Mouse (Mus musculus) layer of hippocampus, postnatal 14 days (tissue): ENCODE results near the gene Gp1ba. TPM values are rescaled to one million over a fixed set of nuclear protein-coding genes. Genes with fewer than 3 reads are reported as not detected.

ENCODE experiments used
- DNase-seq, 2 experiments: peaks; one replicate each; pipeline ENCODE4 v3.0.0; 2021 to 2022; ENCODE audit warnings: low spot score in 2 of 2, mixed read lengths in 1 of 2
- total RNA-seq, 2 experiments: library from RNA; stranded (reverse); gene quantifications; 2 replicates each; pipeline ENCODE4 v1.2.3; 2021

Gene Gp1ba
- total RNA-seq, 2 experiments from 2014 or later, result not detected

GRCm38 (mm10) chr11:70669582-70670345 is 30.8 kb downstream of the Gp1ba start:
- DNase-seq, result peak; percentile 71 to 74

GRCm38 (mm10) chr11:70670483-70670882 is 31.6 kb downstream of the Gp1ba start:
- no peak for DNase-seq

- no peak for DNase-seq
Observed at GRCm38 (mm10) chr11:70671333-70672047, 32.6 kb downstream of the Gp1ba start.

GRCm38 (mm10) chr11:70674014-70674413 is 35.1 kb downstream of the Gp1ba start:
- no peak for DNase-seq

GRCm38 (mm10) chr11:70674501-70674900 is 35.6 kb downstream of the Gp1ba start:
- DNase-seq, result no peak

- DNase-seq, result no peak
Observed at GRCm38 (mm10) chr11:70678092-70678491, 39.2 kb downstream of the Gp1ba start.

- DNase-seq, result no peak
Observed at GRCm38 (mm10) chr11:70678576-70678975, 39.7 kb downstream of the Gp1ba start.

GRCm38 (mm10) chr11:70679361-70679760 is 40.4 kb downstream of the Gp1ba start:
- no peak for DNase-seq

- no peak for DNase-seq
Observed at GRCm38 (mm10) chr11:70679894-70680293, 41.0 kb downstream of the Gp1ba start.

GRCm38 (mm10) chr11:70681170-70681569 is 42.2 kb downstream of the Gp1ba start:
- no peak for DNase-seq

- peak in 1 of 2 experiments; percentile 71 for DNase-seq
Observed at GRCm38 (mm10) chr11:70681897-70682581, 43.1 kb downstream of the Gp1ba start.

- no peak for DNase-seq
Observed at GRCm38 (mm10) chr11:70683640-70684039, 44.7 kb downstream of the Gp1ba start.

GRCm38 (mm10) chr11:70686901-70687566 is 48.1 kb downstream of the Gp1ba start:
- DNase-seq, result peak; percentile 59 to 64

GRCm38 (mm10) chr11:70687601-70688199 is 48.8 kb downstream of the Gp1ba start, which contains the start of gene Camta2:
TSS of gene Camta2 (minus strand) at chr11:70688105.
- peak; percentile 85 to 88 for DNase-seq

GRCm38 (mm10) chr11:70688372-70688771 is 49.5 kb downstream of the Gp1ba start:
- DNase-seq, result no peak

GRCm38 (mm10) chr11:70689578-70689977 is 50.7 kb downstream of the Gp1ba start:
- DNase-seq, result no peak

Other genes starting within 250 kb of the Gp1ba start
- gene Pelp1, start 229.1 kb upstream of the Gp1ba start, total RNA-seq, result 10 to 100 TPM; 38.5 to 39.6 TPM
- 10 to 100 TPM; 94.0 to 95.9 TPM for gene Arrb2, start 206.5 kb upstream of the Gp1ba start, total RNA-seq
- gene Med11, start 187.2 kb upstream of the Gp1ba start, total RNA-seq, result 10 to 100 TPM; 12.9 to 17.9 TPM
- 1 to 10 TPM in 1 of 2 experiments, under 1 TPM in 1; 0.62 to 1.2 TPM for gene Zmynd15, start 179.7 kb upstream of the Gp1ba start, total RNA-seq
- under 1 TPM; 0.62 to 0.78 TPM for gene Cxcl16, start 179.1 kb upstream of the Gp1ba start, total RNA-seq
- 1 to 10 TPM in 1 of 2 experiments, not detected in 1; 1.0 TPM for gene Tm4sf5, start 133.9 kb upstream of the Gp1ba start, total RNA-seq
- gene Vmo1, start 124.5 kb upstream of the Gp1ba start, total RNA-seq, result not detected
- gene Gltpd2, start 119.9 kb upstream of the Gp1ba start, total RNA-seq, result not detected
- gene Psmb6, start 113.8 kb upstream of the Gp1ba start, total RNA-seq, result 100 to 1,000 TPM; 198 to 203 TPM
- gene Gm40193, start 106.2 kb upstream of the Gp1ba start, total RNA-seq, result not detected
- 10 to 100 TPM; 21.9 to 24.5 TPM for gene Pld2, start 99.1 kb upstream of the Gp1ba start, total RNA-seq
- 100 to 1,000 TPM; 350 to 366 TPM for gene Mink1, start 76.2 kb upstream of the Gp1ba start, total RNA-seq
- gene 4930544D05Rik, start 23.3 kb upstream of the Gp1ba start, total RNA-seq, result under 1 TPM; 0.88 TPM
- under 1 TPM; 0.32 to 0.57 TPM for gene Chrne, start 19.9 kb upstream of the Gp1ba start, total RNA-seq
- gene Rnf167, start 8.1 kb downstream of the Gp1ba start, total RNA-seq, result 10 to 100 TPM; 70.2 to 72.3 TPM
- gene Slc25a11, start 8.4 kb downstream of the Gp1ba start, total RNA-seq, result 100 to 1,000 TPM; 124 to 127 TPM
- gene Pfn1, start 15.5 kb downstream of the Gp1ba start, total RNA-seq, result 100 to 1,000 TPM; 340 to 380 TPM
- gene Eno3, start 18.1 kb downstream of the Gp1ba start, total RNA-seq, result 10 to 100 TPM in 1 of 2 experiments, 1 to 10 TPM in 1; 5.9 to 10.1 TPM
- 10 to 100 TPM; 45.8 to 53.7 TPM for gene Spag7, start 30.3 kb downstream of the Gp1ba start, total RNA-seq
- 100 to 1,000 TPM; 288 to 296 TPM for gene Camta2, start 49.0 kb downstream of the Gp1ba start, total RNA-seq
- 1 to 10 TPM; 1.9 to 2.1 TPM for gene Inca1, start 61.0 kb downstream of the Gp1ba start, total RNA-seq
- 10 to 100 TPM; 66.2 to 68.4 TPM for gene Kif1c, start 61.4 kb downstream of the Gp1ba start, total RNA-seq
- 10 to 100 TPM; 17.7 to 21.0 TPM for gene Zfp3, start 125.1 kb downstream of the Gp1ba start, total RNA-seq
- not detected for gene Scimp, start 173.5 kb downstream of the Gp1ba start, total RNA-seq
- gene Rabep1, start 205.7 kb downstream of the Gp1ba start, total RNA-seq, result 100 to 1,000 TPM; 107 to 109 TPM